Mouse (Mus musculus) MEL (cell line): Measurements from ENCODE around the gene Ubxn7.

ENCODE experiments used
- E2F4 ChIP-seq: IDR thresholded peaks from 2 replicates; pipeline ENCODE4 v1.6.1; 2011; ENCODE audit warnings: low read depth, low read length, improper control_type of control experiment, borderline replicate concordance
- GATA1 ChIP-seq: IDR thresholded peaks from 2 replicates; pipeline ENCODE4 v1.6.1; 2011; ENCODE audit warnings: low read depth, low read length, improper control_type of control experiment
- HCFC1 ChIP-seq: IDR thresholded peaks from 2 replicates; pipeline ENCODE4 v1.6.1; 2012; ENCODE audit warnings: low read depth, mild to moderate bottlenecking, inconsistent platforms, low read length, improper control_type of control experiment, moderate library complexity
- MAZ ChIP-seq: IDR thresholded peaks from 2 replicates; pipeline ENCODE4 v1.6.1; 2012; ENCODE audit warnings: low read depth, mild to moderate bottlenecking, inconsistent platforms, low read length, improper control_type of control experiment
- ZMIZ1 ChIP-seq: IDR thresholded peaks from 2 replicates; pipeline ENCODE4 v1.6.1; 2012; ENCODE audit warnings: low read depth, mild to moderate bottlenecking, inconsistent platforms, low read length, improper control_type of control experiment, moderate library complexity

DNA sequence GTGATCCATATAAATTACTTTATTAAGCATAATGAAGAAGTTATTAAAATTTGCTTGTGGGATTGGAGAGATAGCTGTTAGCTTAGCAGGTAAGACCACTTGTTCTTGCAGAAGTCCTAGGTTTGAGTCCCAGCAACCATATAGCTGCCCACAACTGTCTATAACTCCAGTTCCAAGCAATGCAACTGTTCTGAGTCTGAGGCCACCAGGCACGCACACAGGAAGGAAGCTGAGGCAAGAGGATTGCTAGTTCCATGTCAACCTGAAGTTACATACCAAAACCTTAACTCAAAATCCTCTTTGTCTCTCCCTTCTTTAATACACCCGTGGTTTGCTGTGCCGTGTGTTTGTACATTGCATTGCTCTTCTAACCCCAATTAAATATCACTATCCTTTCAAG, 58.8 kb downstream of the Ubxn7 start:
- TF ChIP-seq GATA1 (no peak), ZMIZ1 (no peak), HCFC1 (no peak), MAZ (no peak), E2F4 (no peak)
